Mouse (Mus musculus): Measurements from ENCODE around the gene Fxyd7. TPM values are rescaled to one million over a fixed set of nuclear protein-coding genes. Genes with fewer than 3 reads are reported as not detected.

The Fxyd7 gene
- total and polyA plus RNA-seq, 2 experiments from 2014 or later = 0.72 TPM; not detected in 1

DNA sequence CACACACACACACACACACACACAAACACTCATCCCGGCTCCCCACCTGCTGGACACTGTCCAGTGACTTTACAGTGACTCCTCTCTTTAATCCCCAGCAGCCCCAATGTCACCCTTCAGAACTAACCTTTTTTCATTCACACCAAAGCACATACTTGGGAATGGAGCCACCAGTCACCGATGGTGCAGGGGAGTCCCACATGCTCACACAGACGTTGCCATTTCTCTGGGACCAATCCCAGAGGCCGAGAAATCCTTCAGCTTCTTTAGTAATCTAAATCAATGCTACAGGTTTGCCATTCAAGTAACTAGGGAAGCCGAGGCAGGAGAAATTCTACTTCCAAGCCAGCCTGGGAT, 23.4 kb upstream of the Fxyd7 start:
- ATAC-seq (ENCODE audit: insufficient read depth, low read depth) (no peak), DNase-seq (ENCODE audit: low spot score) (no peak)
- no peaks in the 10 kb centered on the region for H3K9me3 ChIP-seq (replicated peaks; ENCODE audit: control insufficient read depth, low read length)
- no peaks in the 10 kb centered on the region for H3K4me1 ChIP-seq (ENCODE audit: control insufficient read depth, insufficient read depth)
- no peak overlapping the region for H3K4me3 ChIP-seq (ENCODE audit: low read depth, low read length)
- H3K27ac ChIP-seq (ENCODE audit: low read depth) = no peak overlapping the region
- H3K4me2 ChIP-seq (ENCODE audit: low read depth, low read length) = no peak overlapping the region
- H3K27me3 ChIP-seq (ENCODE audit: control insufficient read depth, insufficient read depth, low read length) = no peaks in the 10 kb centered on the region; the same call in 1 of the 2 replicates
- 62% methylated on average over 5 of the region's 5 CpGs for WGBS
- no peaks in the 10 kb centered on the region for H3K36me3 ChIP-seq (replicated peaks; ENCODE audit: control insufficient read depth, insufficient read depth, low read length)
- H3K9ac ChIP-seq (replicated peaks; ENCODE audit: low read depth, low read length) = no peak overlapping the region
- TF ChIP-seq CTCF (IDR thresholded peaks at IDR 0.05; ENCODE audit: low read depth) (no peak), EP300 (IDR thresholded peaks at IDR 0.05; ENCODE audit: low read depth) (no peak)

DNA sequence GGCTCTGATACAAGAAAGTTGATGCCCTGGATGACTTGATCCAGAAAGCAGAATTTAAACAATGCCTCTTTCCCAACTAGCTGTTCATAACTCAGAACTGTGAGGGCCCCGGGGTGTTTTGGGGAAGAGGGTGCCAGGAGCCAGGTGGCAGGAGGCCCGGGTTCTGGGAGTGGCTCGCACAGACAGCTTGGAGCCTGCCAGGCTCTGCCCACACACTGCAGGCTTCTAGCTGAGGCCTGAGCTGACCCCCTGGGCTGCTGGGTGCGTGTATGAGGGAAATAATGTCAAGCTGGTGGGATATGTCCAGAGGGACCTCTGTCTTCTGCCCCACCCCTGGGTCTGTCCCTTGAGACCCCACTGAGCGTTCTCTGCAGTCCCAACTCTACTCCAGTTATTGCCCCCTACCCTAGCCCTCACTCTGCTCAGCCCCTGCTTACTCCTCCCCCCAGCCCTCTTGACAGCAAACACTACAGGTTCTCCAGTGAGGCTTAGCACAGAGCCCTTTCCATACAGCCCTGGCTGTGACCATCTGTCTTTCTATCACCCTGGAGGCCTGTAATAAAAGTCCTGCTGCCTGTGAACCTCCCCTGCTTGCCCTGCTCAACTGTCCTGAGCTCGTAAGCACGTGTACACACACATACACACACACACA, 22.9 kb upstream of the Fxyd7 start:
- Histone ChIP-seq H3K4me2 (ENCODE audit: low read depth, low read length) (no peak overlapping the region), H3K4me1 (ENCODE audit: control insufficient read depth, insufficient read depth) (no peaks in the 10 kb centered on the region), H3K9ac (replicated peaks; ENCODE audit: low read depth, low read length) (no peak overlapping the region), H3K4me3 (ENCODE audit: low read depth, low read length) (no peak overlapping the region), H3K27ac (ENCODE audit: low read depth) (no peak overlapping the region), H3K36me3 (replicated peaks; ENCODE audit: control insufficient read depth, insufficient read depth, low read length) (no peaks in the 10 kb centered on the region), H3K27me3 (ENCODE audit: control insufficient read depth, insufficient read depth, low read length) (no peaks in the 10 kb centered on the region; the same call in 1 of the 2 replicates), H3K9me3 (replicated peaks; ENCODE audit: control insufficient read depth, low read length) (no peaks in the 10 kb centered on the region)
- ATAC-seq (ENCODE audit: insufficient read depth, low read depth) = no peak
- WGBS = 64% methylated on average over 7 of the region's 7 CpGs
- no peak for TF ChIP-seq CTCF (IDR thresholded peaks at IDR 0.05; ENCODE audit: low read depth)
- TF ChIP-seq EP300 (IDR thresholded peaks at IDR 0.05; ENCODE audit: low read depth) = no peak
- no peak for DNase-seq (ENCODE audit: low spot score)

GRCm38 (mm10) chr7:31073546-31073945, 22.3 kb upstream of the Fxyd7 start:
- no peak overlapping the region for H3K9ac ChIP-seq (replicated peaks; ENCODE audit: low read depth, low read length)
- no peaks in the 10 kb centered on the region for H3K36me3 ChIP-seq (replicated peaks; ENCODE audit: control insufficient read depth, insufficient read depth, low read length)
- no peak for TF ChIP-seq CTCF (IDR thresholded peaks at IDR 0.05; ENCODE audit: low read depth)
- no peak for TF ChIP-seq EP300 (IDR thresholded peaks at IDR 0.05; ENCODE audit: low read depth)
- no peak overlapping the region for H3K4me3 ChIP-seq (ENCODE audit: low read depth, low read length)
- ATAC-seq (ENCODE audit: insufficient read depth, low read depth) (no peak), DNase-seq (ENCODE audit: low spot score) (no peak)
- no peak overlapping the region for H3K27ac ChIP-seq (ENCODE audit: low read depth)
- no peak overlapping the region for H3K4me2 ChIP-seq (ENCODE audit: low read depth, low read length)
- no peaks in the 10 kb centered on the region; the same call in 1 of the 2 replicates for H3K27me3 ChIP-seq (ENCODE audit: control insufficient read depth, insufficient read depth, low read length)
- H3K9me3 ChIP-seq (replicated peaks; ENCODE audit: control insufficient read depth, low read length) = no peaks in the 10 kb centered on the region
- H3K4me1 ChIP-seq (ENCODE audit: control insufficient read depth, insufficient read depth) = no peaks in the 10 kb centered on the region

DNA sequence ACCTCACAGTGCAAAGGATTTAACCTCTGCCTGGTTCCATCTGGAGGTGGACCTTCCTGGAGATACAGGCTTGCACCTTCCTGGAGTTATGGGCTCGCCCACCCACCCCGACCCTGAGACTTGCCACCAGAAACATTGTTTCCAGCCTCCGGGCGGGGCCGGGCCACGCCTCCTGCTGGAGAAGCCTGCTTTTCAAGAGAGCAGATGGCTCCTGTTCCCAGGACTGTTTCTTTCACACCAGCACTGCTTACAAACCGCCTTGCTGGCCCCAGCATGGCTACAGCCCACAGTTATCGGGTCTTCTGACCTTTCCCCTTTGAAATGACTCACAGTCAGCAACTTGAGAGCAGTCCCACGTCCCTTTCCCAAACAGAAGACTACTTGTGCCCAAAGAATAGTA, 21.1 kb upstream of the Fxyd7 start:
- H3K27me3 ChIP-seq (ENCODE audit: control insufficient read depth, insufficient read depth, low read length) = no peaks in the 10 kb centered on the region
- H3K4me3 ChIP-seq (ENCODE audit: low read depth, low read length) = no peak overlapping the region
- DNase-seq (ENCODE audit: low spot score) = no peak
- no peak for ATAC-seq (ENCODE audit: insufficient read depth, low read depth)
- TF ChIP-seq CTCF (IDR thresholded peaks at IDR 0.05; ENCODE audit: low read depth) (no peak), EP300 (IDR thresholded peaks at IDR 0.05; ENCODE audit: low read depth) (no peak)
- no peak overlapping the region for H3K9ac ChIP-seq (replicated peaks; ENCODE audit: low read depth, low read length)
- no peak overlapping the region for H3K4me2 ChIP-seq (ENCODE audit: low read depth, low read length)
- 55% methylated on average over 9 of the region's 9 CpGs for WGBS
- H3K4me1 ChIP-seq (ENCODE audit: control insufficient read depth, insufficient read depth) = no peaks in the 10 kb centered on the region
- H3K27ac ChIP-seq (ENCODE audit: low read depth) = no peak overlapping the region
- H3K36me3 ChIP-seq (replicated peaks; ENCODE audit: control insufficient read depth, insufficient read depth, low read length) = no peaks in the 10 kb centered on the region
- H3K9me3 ChIP-seq (replicated peaks; ENCODE audit: control insufficient read depth, low read length) = no peaks in the 10 kb centered on the region

- ATAC-seq (ENCODE audit: insufficient read depth, low read depth) (no peak), DNase-seq (ENCODE audit: low spot score) (no peak)
- TF ChIP-seq EP300 (IDR thresholded peaks at IDR 0.05; ENCODE audit: low read depth) (no peak), CTCF (IDR thresholded peaks at IDR 0.05; ENCODE audit: low read depth) (no peak)
- 77% methylated on average over 6 of the region's 6 CpGs for WGBS
- Histone ChIP-seq H3K9ac (replicated peaks; ENCODE audit: low read depth, low read length) (no peak overlapping the region), H3K27ac (ENCODE audit: low read depth) (no peak overlapping the region), H3K4me2 (ENCODE audit: low read depth, low read length) (no peak overlapping the region), H3K27me3 (ENCODE audit: control insufficient read depth, insufficient read depth, low read length) (no peaks in the 10 kb centered on the region), H3K9me3 (replicated peaks; ENCODE audit: control insufficient read depth, low read length) (no peaks in the 10 kb centered on the region), H3K4me1 (ENCODE audit: control insufficient read depth, insufficient read depth) (no peaks in the 10 kb centered on the region), H3K4me3 (ENCODE audit: low read depth, low read length) (no peak overlapping the region), H3K36me3 (replicated peaks; ENCODE audit: control insufficient read depth, insufficient read depth, low read length) (no peaks in the 10 kb centered on the region)
Observed at GRCm38 (mm10) chr7:31070324-31070723, 19.1 kb upstream of the Fxyd7 start.

DNA sequence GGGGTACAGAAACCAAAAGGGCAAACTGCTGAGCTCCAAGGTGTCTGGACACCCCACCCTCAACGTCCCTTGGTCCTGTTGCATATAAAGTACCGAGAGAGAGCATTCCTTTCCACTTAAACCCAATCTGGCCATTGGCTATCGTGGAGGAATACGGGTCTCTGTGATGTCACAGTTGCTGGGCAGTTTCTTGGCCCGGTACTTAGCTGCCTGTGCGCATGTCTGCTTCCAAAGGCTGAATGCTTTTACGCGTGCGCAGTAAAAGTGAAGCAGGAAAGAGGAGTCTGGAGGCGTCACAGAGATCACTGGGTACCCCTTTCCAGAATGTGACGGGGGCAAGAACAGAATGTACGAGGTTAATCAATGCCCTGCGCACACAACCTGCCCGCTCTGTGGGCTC, 18.2 kb upstream of the Fxyd7 start:
- Histone ChIP-seq H3K9me3 (replicated peaks; ENCODE audit: control insufficient read depth, low read length) (no peaks in the 10 kb centered on the region), H3K36me3 (replicated peaks; ENCODE audit: control insufficient read depth, insufficient read depth, low read length) (no peaks in the 10 kb centered on the region), H3K4me1 (ENCODE audit: control insufficient read depth, insufficient read depth) (no peaks in the 10 kb centered on the region), H3K4me3 (ENCODE audit: low read depth, low read length) (no peak overlapping the region), H3K27ac (ENCODE audit: low read depth) (no peak overlapping the region), H3K9ac (replicated peaks; ENCODE audit: low read depth, low read length) (no peak overlapping the region), H3K4me2 (ENCODE audit: low read depth, low read length) (no peak overlapping the region), H3K27me3 (ENCODE audit: control insufficient read depth, insufficient read depth, low read length) (no peaks in the 10 kb centered on the region)
- ATAC-seq (ENCODE audit: insufficient read depth, low read depth) = no peak
- WGBS = 75% methylated on average over 14 of the region's 14 CpGs
- TF ChIP-seq EP300 (IDR thresholded peaks at IDR 0.05; ENCODE audit: low read depth) (no peak), CTCF (IDR thresholded peaks at IDR 0.05; ENCODE audit: low read depth) (no peak)
- DNase-seq (ENCODE audit: low spot score) = no peak

Measured in heart, postnatal 0 days (tissue).